8 mouse cellular contexts compared by ENCODE assay signal in the genomic region with DNA sequence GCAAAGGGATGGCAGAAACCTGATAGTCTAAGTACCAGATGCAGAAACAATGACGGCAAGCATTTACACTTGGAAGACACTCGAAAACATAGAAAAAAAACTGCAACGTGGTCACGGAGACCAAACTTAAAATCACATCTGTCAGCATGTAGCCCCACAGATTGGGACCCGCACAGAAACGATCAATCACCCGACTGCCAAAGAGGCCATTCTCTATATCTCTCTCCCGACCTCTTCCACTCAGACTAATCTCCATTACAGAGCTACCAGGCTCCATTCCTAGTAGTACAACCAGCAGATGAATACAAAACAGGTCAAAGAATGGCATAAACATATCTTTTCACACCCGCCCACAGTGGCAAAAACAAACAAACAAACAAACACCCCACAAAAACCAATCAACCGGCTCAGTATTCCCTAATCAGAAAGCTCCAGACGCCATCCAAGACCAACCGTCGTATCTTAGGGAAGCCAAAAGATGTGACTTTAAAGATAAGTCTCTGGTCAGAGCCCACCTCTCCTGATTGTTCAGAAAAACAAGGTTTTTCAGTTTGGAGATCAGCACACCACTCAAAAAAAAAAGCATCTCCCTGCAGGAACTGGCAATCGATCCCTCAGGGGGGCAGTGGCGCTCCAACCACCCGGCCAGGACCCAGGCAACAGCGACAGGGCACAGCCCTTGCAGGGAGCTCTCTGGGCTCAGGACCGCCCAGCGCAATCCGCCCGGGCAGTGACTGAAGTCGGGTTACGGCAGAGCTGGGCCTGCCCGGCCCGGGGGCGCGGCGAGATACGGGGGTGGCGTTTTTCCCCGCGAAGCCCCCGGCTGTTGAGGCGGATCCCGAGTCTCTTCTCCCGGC. TPM values are rescaled to one million over a fixed set of nuclear protein-coding genes. Genes with fewer than 3 reads are reported as not detected.
DNase-seq lines count a peak whose midpoint lies in the region; ATAC-seq and TF ChIP-seq lines count a peak whose summit lies in the region.

No protein-coding gene starts in this region.

- H3K4me1 ChIP-seq in intestine, postnatal 0 days (replicated peaks; ENCODE audit: control insufficient read depth, insufficient read depth, low read length): peaks cover 5% of the 10 kb centered on the region; the same call in 1 of the 2 replicates
- H3K4me1 ChIP-seq in limb, embryonic 13.5 days: peaks cover 18% of the 10 kb centered on the region
- H3K4me1 ChIP-seq in midbrain, embryonic 12.5 days: peaks cover 18% of the 10 kb centered on the region
- H3K4me1 ChIP-seq in stomach, embryonic 14.5 days (ENCODE audit: control insufficient read depth, insufficient read depth, low read length): peaks cover 8% of the 10 kb centered on the region; the same call in 1 of the 2 replicates

- TF ChIP-seq CTCF in intestine, postnatal 0 days (IDR thresholded peaks at IDR 0.05; ENCODE audit: low read depth): peak; percentile 23

- no peaks in the 10 kb centered on the region for H3K36me3 ChIP-seq in intestine, postnatal 0 days (ENCODE audit: control insufficient read depth, insufficient read depth)
- no peaks in the 10 kb centered on the region for H3K36me3 ChIP-seq in limb, embryonic 13.5 days
- H3K36me3 ChIP-seq in midbrain, embryonic 12.5 days: no peaks in the 10 kb centered on the region
- no peaks in the 10 kb centered on the region for H3K36me3 ChIP-seq in stomach, embryonic 14.5 days (ENCODE audit: control insufficient read depth, insufficient read depth, low read length)

- peak overlapping the region; percentile 79 for H3K4me2 ChIP-seq in intestine, postnatal 0 days (replicated peaks; ENCODE audit: low read depth)
- peak overlapping the region; percentile 90 for H3K4me2 ChIP-seq in limb, embryonic 13.5 days (replicated peaks)
- peak overlapping the region; percentile 72 for H3K4me2 ChIP-seq in midbrain, embryonic 12.5 days (replicated peaks)
- peak overlapping the region; percentile 92 for H3K4me2 ChIP-seq in stomach, embryonic 14.5 days (replicated peaks; ENCODE audit: low read depth, low read length)

- peak; percentile 83 for ATAC-seq in intestine, postnatal 0 days
- ATAC-seq in limb, embryonic 13.5 days (ENCODE audit: low FRiP score, low read depth): peak; percentile 82
- ATAC-seq in midbrain, embryonic 12.5 days (ENCODE audit: low FRiP score, low read depth): peak; percentile 84
- peak; percentile 81 for ATAC-seq in stomach, embryonic 14.5 days (ENCODE audit: insufficient number of reproducible peaks, insufficient read depth, low FRiP score, low read depth)

- WGBS in intestine, postnatal 0 days: 2% methylated on average over 36 of the region's 36 CpGs
- 3% methylated on average over 36 of the region's 36 CpGs for WGBS in limb, embryonic 13.5 days
- 5% methylated on average over 32 of the region's 36 CpGs for WGBS in midbrain, embryonic 12.5 days
- WGBS in stomach, embryonic 14.5 days: 3% methylated on average over 36 of the region's 36 CpGs

- no peaks in the 10 kb centered on the region for H3K27me3 ChIP-seq in intestine, postnatal 0 days (replicated peaks; ENCODE audit: control insufficient read depth, insufficient read depth, low read length)
- H3K27me3 ChIP-seq in limb, embryonic 13.5 days: no peaks in the 10 kb centered on the region; the same call in 1 of the 2 replicates
- peaks cover 19% of the 10 kb centered on the region for H3K27me3 ChIP-seq in midbrain, embryonic 12.5 days
- no peaks in the 10 kb centered on the region for H3K27me3 ChIP-seq in stomach, embryonic 14.5 days (ENCODE audit: control insufficient read depth, insufficient read depth, low read length)

- H3K9me3 ChIP-seq in intestine, postnatal 0 days (ENCODE audit: control insufficient read depth): no peaks in the 10 kb centered on the region
- no peaks in the 10 kb centered on the region for H3K9me3 ChIP-seq in limb, embryonic 13.5 days
- no peaks in the 10 kb centered on the region for H3K9me3 ChIP-seq in midbrain, embryonic 12.5 days
- H3K9me3 ChIP-seq in stomach, embryonic 14.5 days (ENCODE audit: control insufficient read depth, low read depth, low read length): no peaks in the 10 kb centered on the region

- H3K4me3 ChIP-seq in intestine, postnatal 0 days (ENCODE audit: low read depth, low read length): peak overlapping the region; percentile 99
- H3K4me3 ChIP-seq in limb, embryonic 13.5 days: peak overlapping the region; percentile 97
- H3K4me3 ChIP-seq in midbrain, embryonic 12.5 days: peak overlapping the region; percentile 92
- H3K4me3 ChIP-seq in stomach, embryonic 14.5 days (ENCODE audit: low read depth, low read length): peak overlapping the region; percentile 94

- peak overlapping the region; percentile 96 for H3K9ac ChIP-seq in intestine, postnatal 0 days (ENCODE audit: low read depth, low read length)
- H3K9ac ChIP-seq in limb, embryonic 13.5 days: peak overlapping the region; percentile 97
- H3K9ac ChIP-seq in midbrain, embryonic 12.5 days (replicated peaks): peak overlapping the region; percentile 93
- H3K9ac ChIP-seq in stomach, embryonic 14.5 days (replicated peaks; ENCODE audit: low read depth, low read length): peak overlapping the region; percentile 97

- H3K27ac ChIP-seq in intestine, postnatal 0 days (ENCODE audit: low read depth, low read length): peak overlapping the region; percentile 82
- peak overlapping the region; percentile 85 for H3K27ac ChIP-seq in limb, embryonic 13.5 days
- peak overlapping the region; percentile 91 for H3K27ac ChIP-seq in midbrain, embryonic 12.5 days (replicated peaks)
- peak overlapping the region; percentile 86 for H3K27ac ChIP-seq in stomach, embryonic 14.5 days (ENCODE audit: low read length)

- DNase-seq in urinary bladder, postnatal 14 days (ENCODE audit: low spot score): peak; percentile 59
- no peak for DNase-seq in urinary bladder, adult 2 months (ENCODE audit: low spot score)
- DNase-seq in cerebellum, postnatal 4 days (ENCODE audit: low spot score in 2 of 2): peak; percentile 29 to 53
- DNase-seq in frontal cortex, postnatal 36 days (ENCODE audit: low spot score in 2 of 2): peak; percentile 28 to 47

RNA-seq across cellular contexts. Expression of a gene that starts 0.7 kb away (rescaled TPM):
- 10.9 and 11.9 TPM in 2 replicates for polyA plus RNA-seq in urinary bladder, adult 2 months (2012; rRNA removed)
- 4.5 and 5.7 TPM in 2 replicates for polyA plus RNA-seq in intestine, postnatal 0 days (2015; fragmentation: Nextera tagmentation; extraction: Ambion mirVana)
- 30.4 and 32.8 TPM in 2 replicates for polyA plus RNA-seq in limb, embryonic 13.5 days (2015; fragmentation: Nextera tagmentation; extraction: Ambion mirVana)
- 35.6 and 38.3 TPM in 2 replicates for polyA plus RNA-seq in midbrain, embryonic 12.5 days (2016; fragmentation: Nextera tagmentation; extraction: Ambion mirVana)
- 27.3 and 28.5 TPM in 2 replicates for polyA plus RNA-seq in stomach, embryonic 14.5 days (2014; fragmentation: Nextera tagmentation; extraction: Ambion mirVana)
